Mouse (Mus musculus) kidney, postnatal 25 days (tissue): Measurements from ENCODE around the gene Slc31a2.

Experiments used
- DNase-seq, 2 experiments: peaks; one replicate each; pipeline ENCODE4 v3.0.0; 2021; ENCODE audit warnings: mixed read lengths in 2 of 2

Gene Slc31a2

DNA sequence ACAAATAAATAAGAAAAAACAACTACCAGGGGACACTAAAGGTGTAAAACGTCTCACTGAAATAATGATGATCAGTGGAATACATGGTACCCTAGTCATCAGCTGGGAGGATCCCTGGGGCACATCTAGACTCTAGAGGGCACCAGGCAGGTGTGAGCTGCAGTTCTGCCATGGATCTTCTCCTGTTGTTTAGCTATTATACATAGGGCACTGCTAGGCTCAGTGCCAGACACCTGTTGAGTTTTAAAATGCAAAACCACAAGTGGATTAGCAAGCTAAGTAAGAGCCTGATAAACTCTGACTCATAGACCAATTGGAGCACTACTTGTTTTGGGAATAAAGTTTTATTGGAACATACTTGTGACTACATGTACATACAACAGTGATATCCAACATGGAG, 55.9 kb downstream of the Slc31a2 start:
- DNase-seq = no peak

DNA sequence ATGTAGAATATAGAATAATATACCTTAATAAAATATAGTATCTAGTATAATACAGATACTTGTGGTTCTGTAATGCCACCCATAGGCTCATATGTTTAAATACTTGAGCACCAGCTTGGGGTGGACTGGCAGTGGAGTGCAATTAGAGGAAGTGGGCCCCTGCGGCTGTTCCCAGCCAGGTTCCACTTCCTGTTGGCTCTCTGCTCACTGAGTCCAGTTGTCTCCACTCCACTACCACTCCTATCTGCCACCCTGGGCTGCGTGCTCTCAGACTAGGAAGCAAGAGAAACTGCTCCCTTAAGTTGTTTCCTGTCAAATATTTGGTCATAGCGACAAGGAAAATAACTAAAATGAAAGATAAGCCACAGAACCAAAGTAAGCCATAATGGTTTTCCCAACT, 60.3 kb downstream of the Slc31a2 start:
- DNase-seq = no peak

- peak in 1 of 2 experiments; percentile 24 for DNase-seq
Observed at GRCm38 (mm10) chr4:62326111-62326510, 63.7 kb downstream of the Slc31a2 start.

GRCm38 (mm10) chr4:62328941-62329660, 66.7 kb downstream of the Slc31a2 start:
- DNase-seq = no peak

GRCm38 (mm10) chr4:62331977-62332376, 69.6 kb downstream of the Slc31a2 start:
- no peak for DNase-seq

GRCm38 (mm10) chr4:62338536-62338935, 76.2 kb downstream of the Slc31a2 start:
- no peak for DNase-seq

GRCm38 (mm10) chr4:62344000-62344399, 81.6 kb downstream of the Slc31a2 start:
- peak in 1 of 2 experiments; percentile 36 for DNase-seq

GRCm38 (mm10) chr4:62345827-62346226, 83.5 kb downstream of the Slc31a2 start:
- DNase-seq = no peak

DNA sequence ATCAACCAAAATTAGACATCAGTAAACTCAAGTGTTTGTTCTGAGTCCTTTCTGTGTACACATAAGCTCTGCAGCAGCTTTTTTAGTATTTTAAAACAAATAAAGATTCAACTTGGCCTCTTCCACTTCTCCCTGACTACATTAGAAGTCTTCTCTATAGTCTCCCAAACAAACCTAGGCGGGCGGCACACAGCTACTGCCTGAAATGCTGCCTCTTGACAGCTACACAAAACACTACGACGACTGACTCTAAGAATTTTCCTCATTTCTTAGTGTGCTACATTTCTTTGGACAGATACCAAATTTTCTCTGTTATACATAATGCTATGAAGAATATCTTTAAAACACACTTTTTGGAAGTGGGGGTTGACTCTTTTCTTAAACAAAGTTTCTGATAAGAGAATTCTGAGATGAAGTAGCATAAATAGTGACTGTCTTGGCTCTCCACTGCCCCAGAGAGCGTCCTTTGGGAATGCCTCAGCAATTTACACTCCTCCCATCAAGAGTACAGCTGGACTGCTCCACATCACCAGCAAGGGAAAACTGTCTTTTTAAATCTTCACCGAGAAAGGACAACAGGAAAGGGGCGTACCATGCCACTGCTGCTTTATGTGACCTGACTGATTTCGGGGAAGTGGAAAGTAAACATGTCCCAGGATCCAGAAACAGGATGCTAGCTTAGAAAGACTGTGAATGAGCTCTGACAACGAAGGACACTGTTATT, 85.4 kb downstream of the Slc31a2 start:
- peak in 1 of 2 experiments; percentile 24 for DNase-seq
